Mouse (Mus musculus) liver, embryonic 15.5 days (tissue): ENCODE measurements at regions not wholly inside any gene's neighbourhood (a gene's known extent, or its start where the extent isn't known, plus 50 kb on each side); places are given as distances from the start of the nearest gene placed in this dataset.

Source experiments
- ATAC-seq: fragments of 200-750 bp; cut with Nextera tagmentation; 2 replicates; pipeline ENCODE4 v1.8.0; 2017; ENCODE audit warnings: moderate number of reproducible peaks, mild to moderate bottlenecking, moderate library complexity; ENCODE audit not compliant: insufficient read depth
- H3K27ac ChIP-seq: fragments of 300-500 bp; sonication (generic); replicated peaks from 2 replicates; pipeline ENCODE4 v1.5.1; 2015; ENCODE audit warnings: mild to moderate bottlenecking, inconsistent platforms
- H3K27me3 ChIP-seq: fragments of 300-500 bp; sonication (generic); 2 replicates; pipeline ENCODE4 v1.6.1; 2015; ENCODE audit warnings: mild to moderate bottlenecking, inconsistent platforms
- H3K36me3 ChIP-seq: fragments of 300-500 bp; sonication (generic); replicated peaks from 2 replicates; pipeline ENCODE4 v1.6.1; 2015; ENCODE audit warnings: moderate library complexity, mild to moderate bottlenecking, inconsistent platforms
- H3K4me1 ChIP-seq: fragments of 300-500 bp; sonication (generic); replicated peaks from 2 replicates; pipeline ENCODE4 v1.6.1; 2015; ENCODE audit warnings: inconsistent platforms
- H3K4me2 ChIP-seq: fragments of 300-500 bp; sonication (generic); 2 replicates; pipeline ENCODE4 v1.6.1; 2015; ENCODE audit warnings: moderate library complexity, mild to moderate bottlenecking, inconsistent platforms
- H3K4me3 ChIP-seq: fragments of 300-500 bp; sonication (generic); replicated peaks from 2 replicates; pipeline ENCODE4 v1.5.1; 2015; ENCODE audit warnings: mild to moderate bottlenecking, inconsistent platforms
- H3K9ac ChIP-seq: fragments of 300-500 bp; sonication (generic); 2 replicates; pipeline ENCODE4 v1.6.1; 2015; ENCODE audit warnings: moderate library complexity, mild to moderate bottlenecking, inconsistent platforms
- H3K9me3 ChIP-seq: fragments of 300-500 bp; sonication (generic); replicated peaks from 2 replicates; pipeline ENCODE4 v1.6.1; 2016; ENCODE audit warnings: inconsistent platforms
- WGBS: fragments of 180-500 bp; shearing (Covaris S2); methylation state at CpG from one replicate; pipeline ENCODE4 v1.1.7; 2015; ENCODE audit warnings: mixed read lengths; ENCODE audit not compliant: insufficient replicate concordance; 5-methylcytosine and 5-hydroxymethylcytosine counted together

- H3K9ac ChIP-seq, result no peak overlapping the region
- no peaks in the 10 kb centered on the region for H3K9me3 ChIP-seq
- H3K27me3 ChIP-seq, result no peaks in the 10 kb centered on the region
- no peaks in the 10 kb centered on the region for H3K4me1 ChIP-seq
- H3K4me2 ChIP-seq, result no peak overlapping the region
- no peak overlapping the region for H3K4me3 ChIP-seq
- no peaks in the 10 kb centered on the region for H3K36me3 ChIP-seq
- WGBS, result 74% methylated on average over 8 of the region's 8 CpGs
- no peak for ATAC-seq
- no peak overlapping the region for H3K27ac ChIP-seq
Observed at GRCm38 (mm10) chr3:40092765-40093368, 438.2 kb upstream of the Intu start.

- no peaks in the 10 kb centered on the region for H3K4me1 ChIP-seq
- no peaks in the 10 kb centered on the region for H3K9me3 ChIP-seq
- H3K27me3 ChIP-seq, result no peaks in the 10 kb centered on the region
- no peak overlapping the region for H3K4me2 ChIP-seq
- ATAC-seq, result no peak
- no peak overlapping the region for H3K9ac ChIP-seq
- no peak overlapping the region for H3K27ac ChIP-seq
- WGBS, result 65% methylated on average over 6 of the region's 6 CpGs
- no peak overlapping the region for H3K4me3 ChIP-seq
- no peaks in the 10 kb centered on the region for H3K36me3 ChIP-seq
Observed at GRCm38 (mm10) chr3:40094040-40094439, 437.0 kb upstream of the Intu start.

- ATAC-seq, result no peak
- Histone ChIP-seq H3K4me1 (no peaks in the 10 kb centered on the region), H3K4me3 (no peak overlapping the region), H3K27me3 (no peaks in the 10 kb centered on the region), H3K9ac (no peak overlapping the region), H3K9me3 (no peaks in the 10 kb centered on the region), H3K36me3 (no peaks in the 10 kb centered on the region), H3K4me2 (no peak overlapping the region), H3K27ac (no peak overlapping the region)
Observed at GRCm38 (mm10) chr3:40094701-40095100, 436.4 kb upstream of the Intu start.

GRCm38 (mm10) chr3:40102698-40103097 is 428.4 kb upstream of the Intu start:
- Histone ChIP-seq H3K9me3 (no peaks in the 10 kb centered on the region), H3K4me3 (no peak overlapping the region), H3K9ac (no peak overlapping the region), H3K27ac (no peak overlapping the region), H3K4me1 (no peaks in the 10 kb centered on the region), H3K27me3 (no peaks in the 10 kb centered on the region), H3K4me2 (no peak overlapping the region), H3K36me3 (no peaks in the 10 kb centered on the region)
- WGBS, result 54% methylated on average over 4 of the region's 4 CpGs
- ATAC-seq, result no peak

GRCm38 (mm10) chr3:40114811-40115210 is 416.3 kb upstream of the Intu start:
- H3K9me3 ChIP-seq, result no peaks in the 10 kb centered on the region
- H3K36me3 ChIP-seq, result no peaks in the 10 kb centered on the region
- no peak overlapping the region for H3K4me3 ChIP-seq
- H3K9ac ChIP-seq, result no peak overlapping the region
- H3K4me1 ChIP-seq, result no peaks in the 10 kb centered on the region
- H3K27me3 ChIP-seq, result no peaks in the 10 kb centered on the region
- no peak overlapping the region for H3K27ac ChIP-seq
- H3K4me2 ChIP-seq, result no peak overlapping the region
- ATAC-seq, result no peak
- WGBS, result 41% methylated on average over 4 of the region's 4 CpGs

- Histone ChIP-seq H3K36me3 (no peaks in the 10 kb centered on the region), H3K4me3 (no peak overlapping the region), H3K4me2 (no peak overlapping the region), H3K9me3 (no peaks in the 10 kb centered on the region), H3K4me1 (no peaks in the 10 kb centered on the region), H3K27ac (no peak overlapping the region), H3K27me3 (no peaks in the 10 kb centered on the region), H3K9ac (no peak overlapping the region)
- ATAC-seq, result no peak
- 52% methylated on average over 3 of the region's 3 CpGs for WGBS
Observed at GRCm38 (mm10) chr3:40118551-40118950, 412.5 kb upstream of the Intu start.

GRCm38 (mm10) chr3:40119462-40119861 is 411.6 kb upstream of the Intu start:
- Histone ChIP-seq H3K4me3 (no peak overlapping the region), H3K36me3 (no peaks in the 10 kb centered on the region), H3K27ac (no peak overlapping the region), H3K4me2 (no peak overlapping the region), H3K9me3 (no peaks in the 10 kb centered on the region), H3K4me1 (no peaks in the 10 kb centered on the region), H3K27me3 (no peaks in the 10 kb centered on the region), H3K9ac (no peak overlapping the region)
- 38% methylated on average over 1 of the region's 1 CpGs for WGBS
- no peak for ATAC-seq

GRCm38 (mm10) chr3:40120298-40120875 is 410.7 kb upstream of the Intu start:
- Histone ChIP-seq H3K27me3 (no peaks in the 10 kb centered on the region), H3K4me2 (no peak overlapping the region), H3K36me3 (no peaks in the 10 kb centered on the region), H3K27ac (no peak overlapping the region), H3K4me1 (no peaks in the 10 kb centered on the region), H3K4me3 (no peak overlapping the region), H3K9me3 (no peaks in the 10 kb centered on the region), H3K9ac (no peak overlapping the region)
- ATAC-seq, result no peak
- WGBS, result 17% methylated on average over 4 of the region's 4 CpGs

- Histone ChIP-seq H3K9ac (no peak overlapping the region), H3K27ac (no peak overlapping the region), H3K4me2 (no peak overlapping the region), H3K36me3 (no peaks in the 10 kb centered on the region), H3K9me3 (no peaks in the 10 kb centered on the region), H3K4me1 (no peaks in the 10 kb centered on the region), H3K27me3 (no peaks in the 10 kb centered on the region), H3K4me3 (no peak overlapping the region)
- 65% methylated on average over 9 of the region's 9 CpGs for WGBS
- ATAC-seq, result no peak
Observed at GRCm38 (mm10) chr3:40123558-40124236, 407.4 kb upstream of the Intu start.

- H3K36me3 ChIP-seq, result no peaks in the 10 kb centered on the region
- no peaks in the 10 kb centered on the region for H3K4me1 ChIP-seq
- no peaks in the 10 kb centered on the region for H3K9me3 ChIP-seq
- no peaks in the 10 kb centered on the region for H3K27me3 ChIP-seq
- no peak overlapping the region for H3K4me2 ChIP-seq
- 63% methylated on average over 2 of the region's 2 CpGs for WGBS
- no peak overlapping the region for H3K9ac ChIP-seq
- ATAC-seq, result no peak
- no peak overlapping the region for H3K27ac ChIP-seq
- H3K4me3 ChIP-seq, result no peak overlapping the region
Observed at GRCm38 (mm10) chr3:40126903-40127302, 404.2 kb upstream of the Intu start.

- no peaks in the 10 kb centered on the region for H3K4me1 ChIP-seq
- H3K4me3 ChIP-seq, result no peak overlapping the region
- H3K9me3 ChIP-seq, result no peaks in the 10 kb centered on the region
- no peak for ATAC-seq
- H3K4me2 ChIP-seq, result no peak overlapping the region
- no peak overlapping the region for H3K9ac ChIP-seq
- no peak overlapping the region for H3K27ac ChIP-seq
- WGBS, result 56% methylated on average over 8 of the region's 8 CpGs
- no peaks in the 10 kb centered on the region for H3K36me3 ChIP-seq
- no peaks in the 10 kb centered on the region for H3K27me3 ChIP-seq
Observed at GRCm38 (mm10) chr3:40130858-40131584, 400.1 kb upstream of the Intu start.
